Mouse (Mus musculus): ENCODE results near the gene Ugt1a10. TPM values are rescaled to one million over a fixed set of nuclear protein-coding genes. Genes with fewer than 3 reads are reported as not detected.
"Not testable (repeated sequence)": the region's sequence is repeated elsewhere in the genome, so short reads cannot be mapped to it uniquely, and the experiment has no call there.

Gene Ugt1a10
- polyA plus RNA-seq, 1 experiment from 2014 or later, result not detected

DNA sequence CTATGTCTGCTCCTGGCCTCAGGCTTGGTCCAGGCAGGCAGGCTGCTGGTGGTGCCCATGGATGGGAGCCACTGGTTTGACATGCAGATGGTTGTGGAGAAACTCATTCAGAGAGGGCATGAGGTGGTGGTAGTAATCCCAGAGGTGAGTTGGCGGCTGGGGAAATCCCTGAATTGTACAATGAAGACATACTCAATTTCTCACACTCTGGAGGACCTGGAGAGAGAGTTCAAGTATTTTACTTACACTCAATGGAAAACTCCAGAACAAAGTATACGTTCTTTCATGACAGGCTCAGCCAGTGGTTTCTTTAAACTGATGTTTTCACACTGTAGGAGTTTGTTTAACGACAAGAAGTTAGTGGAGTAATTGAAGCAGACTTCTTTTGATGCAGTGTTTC is 29.9 kb upstream of the Ugt1a10 start:
- not testable (repeated sequence) for H3K9ac ChIP-seq; DNase-seq (ENCODE audit: low spot score); H3K27me3 ChIP-seq (ENCODE audit: control insufficient read depth, insufficient read depth, low read length); H3K9me3 ChIP-seq (ENCODE audit: control insufficient read depth, low read length); ATAC-seq (ENCODE audit: low FRiP score); H3K4me3 ChIP-seq (replicated peaks; ENCODE audit: low read length); H3K27ac ChIP-seq; H3K4me1 ChIP-seq (replicated peaks; ENCODE audit: control insufficient read depth, insufficient read depth, low read length); H3K4me2 ChIP-seq (replicated peaks); H3K36me3 ChIP-seq (replicated peaks; ENCODE audit: control insufficient read depth, insufficient read depth)
- WGBS, result 78% methylated on average over 3 of the region's 3 CpGs

DNA sequence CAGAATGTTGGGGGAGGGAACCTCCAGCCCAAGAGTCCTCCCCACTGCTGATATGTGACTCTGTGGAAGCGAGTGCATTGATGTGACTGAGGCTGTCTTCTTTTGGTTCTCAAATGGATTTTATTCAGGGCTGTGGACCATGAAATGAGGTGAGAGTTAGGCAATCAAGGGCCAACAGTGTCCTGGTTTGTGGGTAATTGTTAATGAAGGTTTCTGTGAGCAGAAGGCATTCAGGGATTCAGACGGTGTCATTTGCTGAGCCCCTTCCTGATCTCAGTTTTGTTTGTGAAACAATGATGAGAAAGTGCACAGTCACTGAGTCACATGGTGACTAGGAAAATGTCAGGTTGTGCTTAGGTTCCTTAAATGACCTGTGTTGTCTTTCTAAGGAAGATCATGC is 12.1 kb upstream of the Ugt1a10 start:
- ATAC-seq (ENCODE audit: low FRiP score); H3K9ac ChIP-seq; H3K4me1 ChIP-seq (replicated peaks; ENCODE audit: control insufficient read depth, insufficient read depth, low read length); H3K4me2 ChIP-seq (replicated peaks); DNase-seq (ENCODE audit: low spot score); H3K27me3 ChIP-seq (ENCODE audit: control insufficient read depth, insufficient read depth, low read length); H3K4me3 ChIP-seq (replicated peaks; ENCODE audit: low read length); H3K27ac ChIP-seq; H3K36me3 ChIP-seq (replicated peaks; ENCODE audit: control insufficient read depth, insufficient read depth); H3K9me3 ChIP-seq (ENCODE audit: control insufficient read depth, low read length): not testable (repeated sequence)
- WGBS, result 25% methylated on average over 1 of the region's 2 CpGs

DNA sequence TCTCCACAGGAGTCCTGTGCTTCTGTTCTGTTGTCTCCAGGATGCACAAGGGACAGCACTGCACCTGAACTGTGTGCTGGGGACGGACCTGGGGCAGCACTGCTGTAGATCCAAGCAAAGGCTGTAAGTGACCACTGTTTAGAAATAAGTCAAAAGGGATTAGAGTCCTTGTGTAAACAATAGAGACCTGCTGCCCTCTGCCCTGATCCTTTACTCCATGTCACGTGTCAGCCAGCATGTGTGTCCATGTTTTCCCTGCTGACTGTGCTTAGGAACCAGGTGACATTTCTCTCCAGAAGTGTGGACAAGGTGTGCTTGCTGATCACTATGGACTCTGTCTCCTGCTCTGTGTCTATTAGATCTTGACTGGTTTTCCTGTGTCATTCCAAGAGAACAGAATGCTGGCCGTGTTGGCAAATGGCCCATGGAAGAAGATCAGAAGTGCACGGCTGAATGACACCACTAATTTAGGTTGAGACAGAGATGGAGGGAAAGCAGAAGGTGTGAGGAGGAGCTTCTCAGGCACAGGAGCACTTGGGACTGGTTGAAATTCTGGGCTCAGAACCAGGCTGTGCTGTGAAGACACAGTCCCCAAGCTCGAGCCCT is 10.3 kb upstream of the Ugt1a10 start:
- H3K4me3 ChIP-seq (replicated peaks; ENCODE audit: low read length); H3K4me2 ChIP-seq (replicated peaks); H3K9ac ChIP-seq; DNase-seq (ENCODE audit: low spot score); H3K27ac ChIP-seq; H3K9me3 ChIP-seq (ENCODE audit: control insufficient read depth, low read length); H3K4me1 ChIP-seq (replicated peaks; ENCODE audit: control insufficient read depth, insufficient read depth, low read length); ATAC-seq (ENCODE audit: low FRiP score); H3K27me3 ChIP-seq (ENCODE audit: control insufficient read depth, insufficient read depth, low read length); H3K36me3 ChIP-seq (replicated peaks; ENCODE audit: control insufficient read depth, insufficient read depth): not testable (repeated sequence)
- 87% methylated on average over 3 of the region's 5 CpGs for WGBS

DNA sequence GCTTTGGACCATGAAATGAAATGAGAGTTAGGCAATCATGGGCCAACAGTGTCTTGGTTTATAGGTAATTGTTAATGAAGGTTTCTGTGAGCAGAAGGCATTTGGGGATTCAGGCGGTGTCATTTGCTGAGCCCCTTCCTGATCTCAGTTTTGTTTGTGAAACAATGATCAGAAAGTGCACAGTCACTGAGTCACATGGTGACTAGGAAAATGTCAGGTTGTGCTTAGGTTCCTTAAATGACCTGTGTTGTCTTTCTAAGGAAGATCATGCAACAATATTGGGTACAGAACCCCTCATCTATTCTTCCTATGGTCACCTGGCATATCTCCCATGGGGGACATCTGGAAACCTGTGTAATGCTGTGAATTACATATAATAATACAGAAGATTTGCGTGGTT is 7.8 kb upstream of the Ugt1a10 start:
- H3K9me3 ChIP-seq (ENCODE audit: control insufficient read depth, low read length); ATAC-seq (ENCODE audit: low FRiP score); H3K27ac ChIP-seq; H3K9ac ChIP-seq; H3K36me3 ChIP-seq (replicated peaks; ENCODE audit: control insufficient read depth, insufficient read depth); H3K4me2 ChIP-seq (replicated peaks); H3K27me3 ChIP-seq (ENCODE audit: control insufficient read depth, insufficient read depth, low read length); H3K4me3 ChIP-seq (replicated peaks; ENCODE audit: low read length); DNase-seq (ENCODE audit: low spot score); H3K4me1 ChIP-seq (replicated peaks; ENCODE audit: control insufficient read depth, insufficient read depth, low read length): not testable (repeated sequence)
- 84% methylated on average over 2 of the region's 2 CpGs for WGBS

DNA sequence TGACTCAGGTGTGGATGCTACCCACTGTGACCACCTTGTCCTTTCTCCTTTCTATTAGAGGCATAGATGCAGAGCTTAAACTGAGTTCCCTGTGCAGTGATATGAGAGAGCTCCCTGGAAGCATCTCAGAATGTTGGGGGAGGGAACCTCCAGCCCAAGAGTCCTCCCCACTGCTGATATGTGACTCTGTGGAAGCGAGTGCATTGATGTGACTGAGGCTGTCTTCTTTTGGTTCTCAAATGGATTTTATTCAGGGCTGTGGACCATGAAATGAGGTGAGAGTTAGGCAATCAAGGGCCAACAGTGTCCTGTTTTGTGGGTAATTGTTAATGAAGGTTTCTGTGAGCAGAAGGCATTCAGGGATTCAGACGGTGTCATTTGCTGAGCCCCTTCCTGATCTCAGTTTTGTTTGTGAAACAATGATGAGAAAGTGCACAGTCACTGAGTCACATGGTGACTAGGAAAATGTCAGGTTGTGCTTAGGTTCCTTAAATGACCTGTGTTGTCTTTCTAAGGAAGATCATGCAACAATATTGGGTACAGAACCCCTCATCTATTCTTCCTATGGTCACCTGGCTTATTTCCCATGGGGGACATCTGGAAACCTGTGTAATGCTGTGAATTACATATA is 11.4 kb downstream of the Ugt1a10 start:
- WGBS, result 73% methylated on average over 1 of the region's 2 CpGs
- not testable (repeated sequence) for H3K36me3 ChIP-seq (replicated peaks; ENCODE audit: control insufficient read depth, insufficient read depth); H3K4me1 ChIP-seq (replicated peaks; ENCODE audit: control insufficient read depth, insufficient read depth, low read length); H3K9ac ChIP-seq; H3K27ac ChIP-seq; DNase-seq (ENCODE audit: low spot score); H3K27me3 ChIP-seq (ENCODE audit: control insufficient read depth, insufficient read depth, low read length); ATAC-seq (ENCODE audit: low FRiP score); H3K4me3 ChIP-seq (replicated peaks; ENCODE audit: low read length); H3K9me3 ChIP-seq (ENCODE audit: control insufficient read depth, low read length); H3K4me2 ChIP-seq (replicated peaks)

DNA sequence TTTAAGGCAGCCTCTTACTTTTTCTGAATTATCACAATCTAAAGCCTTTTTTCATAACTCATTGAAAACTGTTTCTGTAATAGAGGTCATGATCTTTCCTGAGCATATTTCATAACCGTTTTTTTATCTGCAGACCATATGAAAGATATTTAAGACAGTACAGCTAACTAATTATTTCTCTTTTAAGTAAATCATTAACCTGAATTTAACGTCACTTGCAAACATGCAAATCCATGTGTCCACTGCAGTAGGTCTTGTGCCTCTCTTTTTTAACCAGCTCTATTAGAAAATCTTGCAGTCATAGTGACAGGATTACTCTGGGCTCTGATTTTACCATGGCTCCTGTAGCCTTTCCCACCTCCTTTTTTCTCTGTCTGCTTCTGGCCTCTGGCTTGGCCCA is 15.3 kb downstream of the Ugt1a10 start, which contains the start of gene Ugt1a9:
Gene Ugt1a9 (plus strand): TSS at position 306 of the 400 bp plus-strand sequence.
- 82% methylated on average over 2 of the region's 2 CpGs for WGBS
- H3K36me3 ChIP-seq (replicated peaks; ENCODE audit: control insufficient read depth, insufficient read depth), result no peaks in the 10 kb centered on the region
- no peaks in the 10 kb centered on the region for H3K27me3 ChIP-seq (ENCODE audit: control insufficient read depth, insufficient read depth, low read length)
- DNase-seq (ENCODE audit: low spot score), result no peak
- no peaks in the 10 kb centered on the region for H3K4me1 ChIP-seq (replicated peaks; ENCODE audit: control insufficient read depth, insufficient read depth, low read length)
- no peak within 1 kb of the TSS for H3K27ac ChIP-seq
- no peaks in the 10 kb centered on the region for H3K9me3 ChIP-seq (ENCODE audit: control insufficient read depth, low read length)
- ATAC-seq (ENCODE audit: low FRiP score), result no peak
- no peak within 1 kb of the TSS for H3K9ac ChIP-seq
- H3K4me2 ChIP-seq (replicated peaks), result no peak within 1 kb of the TSS
- H3K4me3 ChIP-seq (replicated peaks; ENCODE audit: low read length), result no peak within 1 kb of the TSS

DNA sequence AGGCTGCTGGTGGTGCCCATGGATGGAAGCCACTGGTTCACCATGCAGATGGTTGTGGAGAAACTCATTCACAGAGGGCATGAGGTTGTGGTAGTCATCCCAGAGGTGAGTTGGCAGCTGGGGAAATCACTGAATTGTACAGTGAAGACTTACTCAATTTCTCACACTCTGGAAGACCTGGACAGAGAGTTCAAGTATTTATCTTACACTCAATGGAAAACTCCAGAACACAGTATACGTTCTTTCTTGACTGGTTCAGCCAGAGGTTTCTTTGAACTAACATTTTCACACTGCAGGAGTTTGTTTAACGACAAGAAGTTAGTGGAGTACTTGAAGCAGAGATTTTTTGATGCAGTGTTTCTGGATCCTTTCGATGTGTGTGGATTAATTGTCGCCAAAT is 15.7 kb downstream of the Ugt1a10 start:
- H3K36me3 ChIP-seq (replicated peaks; ENCODE audit: control insufficient read depth, insufficient read depth), result no peaks in the 10 kb centered on the region
- no peak overlapping the region for H3K9ac ChIP-seq
- DNase-seq (ENCODE audit: low spot score) (no peak), ATAC-seq (ENCODE audit: low FRiP score) (no peak)
- 88% methylated on average over 4 of the region's 4 CpGs for WGBS
- H3K4me3 ChIP-seq (replicated peaks; ENCODE audit: low read length), result no peak overlapping the region
- no peak overlapping the region for H3K27ac ChIP-seq
- no peaks in the 10 kb centered on the region for H3K9me3 ChIP-seq (ENCODE audit: control insufficient read depth, low read length)
- H3K4me2 ChIP-seq (replicated peaks), result no peak overlapping the region
- H3K4me1 ChIP-seq (replicated peaks; ENCODE audit: control insufficient read depth, insufficient read depth, low read length), result no peaks in the 10 kb centered on the region
- H3K27me3 ChIP-seq (ENCODE audit: control insufficient read depth, insufficient read depth, low read length), result no peaks in the 10 kb centered on the region

DNA sequence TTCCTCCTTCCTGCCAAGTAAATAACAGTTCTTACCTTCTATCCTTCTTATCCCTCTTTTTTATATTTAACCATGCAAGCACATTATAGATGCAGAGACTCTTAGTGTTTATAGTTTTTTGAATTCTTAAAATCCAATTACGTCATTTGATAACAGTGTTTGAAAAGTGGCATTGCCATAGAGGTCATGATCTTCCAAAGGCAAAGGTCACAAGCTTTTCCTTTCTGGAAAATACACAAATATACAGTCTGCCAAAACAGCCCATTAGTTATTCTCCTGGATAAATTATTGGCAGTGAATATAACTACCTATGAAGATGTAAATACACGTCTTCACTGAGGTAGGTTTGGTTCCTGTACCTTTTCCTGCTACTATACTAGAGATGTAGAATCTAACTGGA is 19.3 kb downstream of the Ugt1a10 start:
- DNase-seq (ENCODE audit: low spot score) (no peak), ATAC-seq (ENCODE audit: low FRiP score) (no peak)
- 93% methylated on average over 2 of the region's 2 CpGs for WGBS

DNA sequence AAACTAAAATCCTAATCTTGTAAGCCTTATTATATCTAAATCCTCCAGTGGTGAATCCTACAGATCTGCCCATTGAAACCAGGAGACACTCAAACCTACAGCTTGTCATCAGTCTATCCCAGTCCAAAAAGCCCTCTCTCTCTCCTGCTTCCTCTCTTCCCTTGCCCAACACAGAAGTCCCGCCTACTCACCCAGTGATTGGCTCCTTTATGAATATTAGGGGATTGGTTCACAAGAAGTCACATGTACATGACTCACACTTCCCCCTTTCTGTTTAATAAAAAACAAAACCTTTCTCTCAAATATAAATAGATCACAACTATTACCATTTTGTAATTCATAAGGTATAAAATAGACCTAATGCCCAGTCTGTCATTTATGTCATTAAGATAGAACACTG is 21.9 kb downstream of the Ugt1a10 start:
- Histone ChIP-seq H3K27me3 (ENCODE audit: control insufficient read depth, insufficient read depth, low read length) (no peaks in the 10 kb centered on the region), H3K9me3 (ENCODE audit: control insufficient read depth, low read length) (no peaks in the 10 kb centered on the region), H3K4me2 (replicated peaks) (no peak overlapping the region), H3K4me3 (replicated peaks; ENCODE audit: low read length) (no peak overlapping the region), H3K36me3 (replicated peaks; ENCODE audit: control insufficient read depth, insufficient read depth) (no peaks in the 10 kb centered on the region), H3K9ac (no peak overlapping the region), H3K27ac (no peak overlapping the region), H3K4me1 (replicated peaks; ENCODE audit: control insufficient read depth, insufficient read depth, low read length) (no peaks in the 10 kb centered on the region)
- ATAC-seq (ENCODE audit: low FRiP score) (no peak), DNase-seq (ENCODE audit: low spot score) (no peak)
- WGBS, result 100% methylated on average over 1 of the region's 1 CpGs

More for the DNA sequence above, 19.3 kb downstream of the Ugt1a10 start:
- Histone ChIP-seq H3K27ac (no peak overlapping the region), H3K4me3 (replicated peaks; ENCODE audit: low read length) (no peak overlapping the region), H3K4me1 (replicated peaks; ENCODE audit: control insufficient read depth, insufficient read depth, low read length) (no peaks in the 10 kb centered on the region), H3K36me3 (replicated peaks; ENCODE audit: control insufficient read depth, insufficient read depth) (no peaks in the 10 kb centered on the region), H3K9me3 (ENCODE audit: control insufficient read depth, low read length) (no peaks in the 10 kb centered on the region), H3K4me2 (replicated peaks) (no peak overlapping the region), H3K9ac (no peak overlapping the region), H3K27me3 (ENCODE audit: control insufficient read depth, insufficient read depth, low read length) (no peaks in the 10 kb centered on the region)

Data from hindbrain, embryonic 14.5 days (tissue).